Mouse (Mus musculus) megakaryocyte, embryonic 14.5 days (primary cell): ENCODE measurements around the gene Plcg2. TPM values are rescaled to one million over a fixed set of nuclear protein-coding genes. Genes with fewer than 3 reads are reported as not detected.

Source experiments
- H3K27me3 ChIP-seq: replicated peaks from 2 replicates; pipeline ENCODE3; 2012; ENCODE audit warnings: inconsistent platforms
- H3K36me3 ChIP-seq: replicated peaks from 2 replicates; pipeline ENCODE3; 2012; ENCODE audit warnings: low read length, inconsistent platforms, mixed read lengths
- H3K4me1 ChIP-seq: 2 replicates; pipeline ENCODE4 v1.6.1; 2012; ENCODE audit warnings: inconsistent platforms
- H3K4me3 ChIP-seq: replicated peaks from 2 replicates; pipeline ENCODE3; 2012; ENCODE audit warnings: moderate library complexity, mild to moderate bottlenecking, inconsistent platforms
- H3K9me3 ChIP-seq: 2 replicates; pipeline ENCODE4 v1.6.1; 2012; ENCODE audit warnings: inconsistent platforms
- FLI1 ChIP-seq: IDR thresholded peaks from 2 replicates; pipeline ENCODE4 v1.6.1; 2012; ENCODE audit warnings: low read length, inconsistent platforms, mixed read lengths
- GATA1 ChIP-seq: IDR thresholded peaks from 3 replicates; pipeline ENCODE4 v1.6.1; 2012; ENCODE audit warnings: mixed read lengths, low read length, inconsistent platforms, borderline replicate concordance
- polyA plus RNA-seq: library from polyadenylated mRNA; stranded (reverse); fragments of >175 nt; gene quantifications from 2 replicates; pipeline ENCODE4 v1.2.3, GENCODE M21; 2012; ENCODE audit warnings: low replicate concordance; ENCODE audit not compliant: insufficient read depth

Gene Plcg2
- polyA plus RNA-seq, 1 experiment = 76.6 TPM

DNA sequence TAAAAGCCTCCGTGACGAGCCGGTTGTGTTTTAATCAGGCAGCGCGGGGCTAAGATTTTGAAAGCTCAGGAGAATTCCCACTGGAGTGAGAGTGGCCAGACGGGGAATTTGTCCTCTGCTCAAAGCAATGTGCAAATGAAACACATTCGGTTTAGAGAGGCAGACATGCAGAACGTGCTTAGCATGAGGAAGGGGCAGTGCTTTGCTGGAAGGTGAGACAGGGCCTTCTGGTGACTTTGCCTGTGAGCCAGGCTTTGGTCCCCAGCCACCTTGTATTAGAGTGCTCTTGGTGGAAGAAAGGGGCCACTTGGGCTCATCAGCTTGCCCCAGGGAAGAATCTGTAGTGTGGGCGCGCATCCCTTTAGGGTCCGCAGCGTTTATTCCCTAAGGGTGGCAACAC lies 106.0 kb downstream of the Plcg2 start:
- TF ChIP-seq GATA1 (no peak), FLI1 (no peak)
- Histone ChIP-seq H3K4me1 (no peaks in the 10 kb centered on the region), H3K4me3 (no peak overlapping the region), H3K27me3 (no peaks in the 10 kb centered on the region), H3K36me3 (peaks cover 98% of the 10 kb centered on the region), H3K9me3 (peaks cover 21% of the 10 kb centered on the region)

DNA sequence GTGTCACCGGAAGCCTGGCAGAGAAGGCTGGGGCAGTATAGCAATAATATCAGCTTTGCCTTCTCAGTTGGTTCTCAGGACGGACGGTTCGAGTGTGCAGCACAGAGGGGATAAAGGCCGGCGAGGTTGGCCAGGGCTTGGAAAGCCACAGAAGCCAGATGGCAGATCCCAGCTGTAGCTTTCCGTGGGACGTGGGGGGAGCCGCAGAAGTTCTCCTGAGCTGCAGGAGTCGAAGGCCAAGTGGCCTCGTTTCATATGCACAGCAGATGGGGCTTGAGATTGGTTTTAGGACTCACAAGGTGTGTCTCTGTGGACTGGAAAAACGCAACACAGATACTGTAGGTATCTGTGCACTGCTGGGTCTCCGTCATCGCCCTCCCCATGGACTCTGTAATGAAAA lies 106.6 kb downstream of the Plcg2 start:
- Histone ChIP-seq H3K36me3 (peaks cover 98% of the 10 kb centered on the region), H3K27me3 (no peaks in the 10 kb centered on the region), H3K4me1 (no peaks in the 10 kb centered on the region), H3K4me3 (no peak overlapping the region), H3K9me3 (peaks cover 21% of the 10 kb centered on the region)
- no peak for TF ChIP-seq FLI1
- no peak for TF ChIP-seq GATA1

DNA sequence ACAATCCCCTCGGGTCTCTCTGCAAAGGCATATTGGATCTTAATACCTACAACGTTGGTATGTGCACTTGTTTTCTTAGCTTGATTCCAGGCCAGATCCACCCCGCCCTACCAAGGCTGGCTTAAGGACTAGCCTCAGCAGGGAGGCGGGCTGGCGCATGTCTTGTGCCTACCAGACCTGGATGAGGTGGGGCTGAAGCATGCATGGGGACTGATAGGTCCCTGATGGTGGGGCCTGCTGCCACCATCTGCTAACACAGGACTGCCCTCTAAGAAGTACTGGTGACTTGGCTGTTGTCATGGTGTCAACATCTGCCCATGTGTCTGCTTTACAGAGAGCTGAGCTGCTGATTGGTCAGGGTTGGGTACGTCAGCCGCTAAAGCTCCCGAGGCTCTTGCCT lies 107.1 kb downstream of the Plcg2 start:
- no peak overlapping the region for H3K4me3 ChIP-seq
- H3K4me1 ChIP-seq = no peaks in the 10 kb centered on the region
- no peaks in the 10 kb centered on the region for H3K27me3 ChIP-seq
- H3K9me3 ChIP-seq = peaks cover 21% of the 10 kb centered on the region
- TF ChIP-seq GATA1 (no peak), FLI1 (no peak)
- H3K36me3 ChIP-seq = peaks cover 98% of the 10 kb centered on the region

GRCm38 (mm10) chr8:117610506-117610905 lies 112.4 kb downstream of the Plcg2 start:
- no peak overlapping the region for H3K4me3 ChIP-seq
- H3K36me3 ChIP-seq = peaks cover 98% of the 10 kb centered on the region
- no peaks in the 10 kb centered on the region for H3K4me1 ChIP-seq
- no peaks in the 10 kb centered on the region for H3K27me3 ChIP-seq
- no peaks in the 10 kb centered on the region for H3K9me3 ChIP-seq
- TF ChIP-seq GATA1 (no peak), FLI1 (no peak)

DNA sequence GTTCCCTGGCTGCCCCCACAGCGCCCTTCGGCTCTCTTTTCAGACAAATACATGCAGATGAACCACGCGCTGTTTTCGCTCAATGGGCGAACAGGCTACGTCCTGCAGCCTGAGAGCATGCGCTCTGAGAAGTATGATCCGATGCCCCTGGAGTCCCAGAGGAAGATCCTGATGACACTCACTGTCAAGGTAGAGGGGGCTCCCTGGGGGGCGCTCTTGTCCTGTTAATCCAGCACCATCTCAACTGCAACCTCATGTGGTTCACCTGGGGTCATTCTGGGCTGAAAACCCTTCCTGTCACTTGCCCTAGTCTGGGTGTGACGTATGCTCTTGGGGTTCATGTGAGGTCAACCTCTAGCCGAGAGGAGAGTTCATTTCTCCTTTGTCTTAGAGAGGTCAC lies 114.8 kb downstream of the Plcg2 start:
- Histone ChIP-seq H3K9me3 (no peaks in the 10 kb centered on the region), H3K4me1 (no peaks in the 10 kb centered on the region), H3K36me3 (peaks cover 100% of the 10 kb centered on the region), H3K27me3 (no peaks in the 10 kb centered on the region), H3K4me3 (no peak overlapping the region)
- TF ChIP-seq FLI1 (no peak), GATA1 (no peak)

DNA sequence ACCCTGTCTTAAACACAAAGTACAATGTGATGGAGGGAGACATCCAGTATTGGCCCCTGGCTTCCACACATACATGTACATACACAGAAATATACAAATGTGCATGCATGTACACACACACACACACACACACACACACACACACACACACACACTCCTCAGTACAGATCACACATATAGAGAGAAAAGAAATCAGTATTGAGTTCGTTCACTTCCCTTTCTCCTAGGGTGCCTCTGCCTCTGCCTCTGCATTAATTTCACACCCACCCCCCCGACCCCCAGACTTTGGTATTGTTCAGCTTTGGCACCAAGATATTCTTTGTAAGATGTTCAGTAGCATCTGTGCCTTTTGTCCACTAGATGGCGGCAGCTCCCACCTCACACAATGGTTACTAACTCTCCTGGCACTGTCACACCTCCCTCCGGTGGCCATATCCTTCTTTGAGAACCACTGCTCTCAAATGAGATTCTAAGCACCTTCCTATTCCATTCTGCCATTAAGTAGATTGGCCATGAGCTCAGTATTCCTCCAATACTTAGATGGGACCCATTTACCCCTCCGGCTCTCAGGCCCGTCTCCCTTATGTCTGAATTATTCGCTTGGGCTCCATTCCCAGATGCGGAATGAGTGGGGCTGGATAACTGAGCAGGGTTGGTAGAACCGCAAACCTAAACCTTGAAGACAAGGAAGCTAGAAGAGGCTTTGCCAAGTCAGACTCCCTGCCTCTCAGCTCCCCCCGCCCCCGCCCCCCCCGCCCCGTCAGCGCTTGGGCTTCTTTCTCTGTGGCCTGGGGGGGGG lies 128.1 kb downstream of the Plcg2 start:
- no peaks in the 10 kb centered on the region for H3K27me3 ChIP-seq
- TF ChIP-seq GATA1 = no peak
- no peak for TF ChIP-seq FLI1
- peaks cover 97% of the 10 kb centered on the region for H3K36me3 ChIP-seq
- H3K4me3 ChIP-seq = no peak overlapping the region
- H3K4me1 ChIP-seq = 0 out of 2 replicates have a peak, but pooled peaks cover 3% of the 10 kb centered on the region
- peaks cover 6% of the 10 kb centered on the region for H3K9me3 ChIP-seq

GRCm38 (mm10) chr8:117627096-117627495 lies 129.0 kb downstream of the Plcg2 start:
- H3K27me3 ChIP-seq = no peaks in the 10 kb centered on the region
- H3K4me3 ChIP-seq = no peak overlapping the region
- H3K36me3 ChIP-seq = peaks cover 97% of the 10 kb centered on the region
- no peaks in the 10 kb centered on the region for H3K9me3 ChIP-seq
- no peak for TF ChIP-seq GATA1
- TF ChIP-seq FLI1 = no peak
- 0 out of 2 replicates have a peak, but pooled peaks cover 3% of the 10 kb centered on the region for H3K4me1 ChIP-seq

GRCm38 (mm10) chr8:117632532-117632931 lies 134.4 kb downstream of the Plcg2 start:
- H3K27me3 ChIP-seq = no peaks in the 10 kb centered on the region
- no peak for TF ChIP-seq GATA1
- TF ChIP-seq FLI1 = no peak
- H3K4me3 ChIP-seq = no peak overlapping the region
- peaks cover 98% of the 10 kb centered on the region for H3K36me3 ChIP-seq
- peaks cover 25% of the 10 kb centered on the region for H3K9me3 ChIP-seq
- H3K4me1 ChIP-seq = no peaks in the 10 kb centered on the region

GRCm38 (mm10) chr8:117634406-117634805 lies 136.3 kb downstream of the Plcg2 start:
- Histone ChIP-seq H3K36me3 (peaks cover 93% of the 10 kb centered on the region), H3K9me3 (peaks cover 25% of the 10 kb centered on the region), H3K4me3 (no peak overlapping the region), H3K27me3 (no peaks in the 10 kb centered on the region), H3K4me1 (no peaks in the 10 kb centered on the region)
- TF ChIP-seq GATA1 (no peak), FLI1 (no peak)

DNA sequence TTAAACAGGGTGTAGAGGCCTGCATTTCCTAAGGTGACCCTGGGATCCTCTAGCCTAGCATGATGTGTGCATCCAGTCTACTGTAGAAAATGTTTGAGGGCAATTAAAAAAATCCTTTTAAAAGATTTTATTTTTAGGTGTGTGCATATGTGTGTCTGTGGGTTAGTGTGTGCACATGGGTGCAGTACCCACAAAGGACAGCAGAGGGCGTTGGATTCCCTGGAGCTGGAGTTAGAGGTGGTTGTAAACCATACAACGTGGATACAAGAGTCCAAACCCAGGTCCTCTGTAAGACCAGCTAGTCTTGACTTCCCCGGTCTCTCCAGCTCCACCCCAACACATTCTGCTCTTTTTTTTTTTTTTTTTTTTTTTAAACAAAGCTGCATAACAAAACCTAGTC lies 139.4 kb downstream of the Plcg2 start:
- Histone ChIP-seq H3K4me1 (peaks cover 4% of the 10 kb centered on the region; the same call in 1 of the 2 replicates), H3K9me3 (peaks cover 30% of the 10 kb centered on the region), H3K36me3 (peaks cover 69% of the 10 kb centered on the region), H3K27me3 (no peaks in the 10 kb centered on the region), H3K4me3 (no peak overlapping the region)
- TF ChIP-seq GATA1 (no peak), FLI1 (no peak)
